Mouse (Mus musculus) left cerebral cortex, postnatal 4 days (tissue): ENCODE data around the gene Calhm1. TPM values are rescaled to one million over a fixed set of nuclear protein-coding genes. Genes with fewer than 3 reads are reported as not detected.
A peak's percentile ranks its signal among the peaks of the same experiment; 100 is the strongest.

Experiments
- DNase-seq: peaks from one replicate; pipeline ENCODE4 v3.0.0-alpha.2; 2022
- intact Hi-C: fragments of 180-260 bp; cut with DNase I; formaldehyde crosslinking; loops from one replicate; pipeline ENCODE4 v1.15.1; 2025
- total RNA-seq, 2 experiments: library from RNA; stranded (reverse); gene quantifications; 2 replicates each; pipeline ENCODE4 v1.2.3; 2021

The Calhm1 gene
- not detected for total RNA-seq

DNA sequence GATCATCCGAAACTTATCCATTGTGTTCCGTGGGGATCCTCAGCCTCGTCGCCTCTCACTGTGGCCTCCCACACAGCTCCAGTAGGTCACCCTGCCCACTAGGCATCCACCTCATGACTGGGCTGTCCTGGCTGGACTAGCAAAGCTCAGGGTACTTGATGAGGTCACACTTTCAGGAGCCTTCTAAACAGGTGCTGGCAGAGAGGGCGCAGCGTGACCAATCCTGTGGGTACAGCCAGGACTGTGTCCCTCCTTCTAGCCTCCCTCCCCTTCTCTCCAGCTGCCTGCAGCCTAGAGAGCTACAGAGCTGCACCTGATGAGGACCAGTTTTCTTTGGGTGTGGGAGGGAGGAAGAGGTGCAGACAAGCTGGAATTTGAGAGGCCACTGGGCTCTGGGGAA is at the start of gene Calhm1:
Calhm1 (minus strand) TSS at position 101 of the 400 bp plus-strand sequence.
- intact Hi-C loops, result no loop called here
- DNase-seq, result no peak

DNA sequence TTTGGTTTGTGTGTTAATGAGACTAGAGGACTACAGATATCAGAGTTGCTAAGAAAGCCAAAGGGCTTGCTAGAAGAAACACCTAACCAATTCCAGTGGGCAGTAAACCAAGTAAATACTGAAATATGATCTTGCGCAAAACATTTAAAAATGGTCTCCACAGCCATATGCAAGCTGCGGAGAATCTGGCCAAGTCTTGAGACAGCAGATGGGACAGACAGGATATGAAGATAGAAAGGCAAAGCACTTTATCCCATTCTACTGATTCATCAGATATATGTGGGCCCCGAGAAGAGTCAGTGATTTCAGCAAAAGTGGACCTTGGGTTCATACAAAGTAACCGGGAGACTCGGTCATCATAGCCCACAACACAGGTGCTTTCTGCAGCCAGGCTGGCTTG is 48.1 kb upstream of the Calhm1 start:
- DNase-seq, result no peak
- intact Hi-C loops, result no loop called here

DNA sequence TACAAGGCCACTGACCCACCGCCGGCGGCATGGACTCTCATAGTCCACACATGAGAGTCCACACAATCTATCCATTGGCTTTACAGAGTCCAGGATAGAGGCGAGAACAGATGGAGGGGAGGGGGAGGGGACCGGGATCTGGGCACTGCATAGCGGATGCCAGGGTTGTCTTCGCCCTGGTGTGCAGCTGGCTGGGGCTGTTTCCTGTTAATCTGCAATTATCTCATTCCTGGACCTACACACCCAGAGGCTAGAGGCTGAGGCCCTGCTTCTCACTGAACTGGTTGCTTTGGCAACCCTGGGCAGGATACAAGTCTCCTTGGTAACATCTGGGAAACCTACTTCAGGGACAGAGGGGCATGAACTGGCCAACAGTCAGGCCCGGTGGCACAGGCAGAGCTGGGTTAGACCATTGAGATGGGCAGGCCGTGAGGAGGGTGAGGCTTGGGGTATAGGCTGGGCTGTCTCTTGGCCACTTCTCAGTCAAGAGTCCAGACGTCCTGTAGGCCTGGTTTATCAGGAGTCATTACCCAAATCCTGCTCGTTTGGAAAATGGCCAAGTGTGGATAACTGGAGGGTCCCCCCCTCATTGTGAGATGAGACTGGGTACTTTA is 44.6 kb upstream of the Calhm1 start:
- intact Hi-C loops, result no loop called here
- peak; percentile 89 for DNase-seq

DNA sequence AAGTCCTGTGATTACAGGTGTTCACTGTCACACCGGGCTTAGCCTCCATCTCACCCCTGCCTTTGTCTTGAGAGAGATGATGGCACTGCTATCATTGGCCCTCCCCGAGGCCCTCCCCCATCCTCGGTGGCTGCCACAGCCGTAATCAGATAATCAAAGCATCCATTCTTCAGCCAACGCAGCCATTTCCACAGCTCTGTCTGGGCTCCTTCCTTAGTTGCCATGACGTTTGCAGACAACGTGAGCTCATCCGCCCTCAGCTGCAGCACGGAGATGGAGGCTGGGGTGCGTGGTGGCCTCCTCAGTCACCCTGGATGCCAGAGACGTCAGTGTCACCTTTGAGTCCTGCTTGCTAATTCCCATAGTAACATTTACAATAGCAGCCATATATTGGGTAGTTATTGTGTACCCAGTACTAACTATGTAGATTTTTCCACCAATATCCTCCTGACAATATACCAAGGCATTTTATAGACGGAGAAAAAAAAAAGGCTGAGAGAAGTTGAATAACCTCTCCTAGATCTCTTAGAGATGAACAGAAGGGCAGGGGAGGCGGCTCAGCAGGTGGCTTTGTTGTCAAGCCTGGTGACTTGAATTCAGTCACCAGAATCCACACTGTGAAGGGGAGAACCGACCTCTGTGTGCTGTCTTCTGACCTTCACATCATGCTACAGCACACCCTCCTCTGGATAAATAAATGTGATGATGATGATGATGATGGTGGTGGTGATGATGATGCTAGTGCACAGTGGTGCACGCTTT is 42.6 kb upstream of the Calhm1 start:
- intact Hi-C loops, result no loop called here
- DNase-seq, result no peak

DNA sequence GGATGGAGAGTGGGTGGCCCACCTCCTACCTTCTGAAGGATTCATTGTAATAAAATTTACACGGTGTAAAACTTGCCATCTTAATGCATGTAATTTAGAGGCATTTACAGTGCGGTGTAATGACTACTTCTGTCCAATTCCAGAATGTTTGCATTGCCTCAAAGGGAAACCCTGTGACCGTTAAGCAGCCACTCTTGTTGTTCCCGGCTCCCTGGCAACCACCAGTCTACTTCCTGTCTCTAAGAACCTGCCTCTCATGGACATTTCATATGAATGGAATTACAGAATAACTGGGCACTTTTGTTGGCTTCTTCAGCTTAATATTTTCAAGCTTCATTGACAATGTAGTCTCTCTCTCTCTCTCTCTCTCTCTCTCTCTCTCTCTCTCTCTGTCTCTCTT is 40.7 kb upstream of the Calhm1 start:
- intact Hi-C loops, result no loop called here
- no peak for DNase-seq

DNA sequence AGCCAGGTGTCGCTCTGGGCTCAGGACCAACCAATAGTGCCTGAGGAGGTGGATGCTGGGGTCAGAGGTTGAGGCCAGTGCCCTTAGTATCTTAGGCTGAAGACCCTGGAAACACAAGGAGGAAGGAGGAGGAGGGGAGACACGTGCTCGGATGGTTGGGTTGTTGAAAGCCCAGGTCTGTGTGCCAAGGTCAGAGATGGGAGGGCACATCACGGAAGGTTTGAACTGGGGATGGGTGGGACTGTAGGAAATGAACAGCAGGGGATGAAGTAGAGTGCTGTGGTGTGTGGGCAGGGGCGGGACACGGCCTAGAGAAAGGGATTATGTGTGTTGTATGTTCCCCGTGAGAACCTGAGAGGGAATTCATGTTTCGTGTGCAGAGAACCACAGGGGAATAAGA is 40.2 kb upstream of the Calhm1 start:
- intact Hi-C loops, result no loop called here
- no peak for DNase-seq

DNA sequence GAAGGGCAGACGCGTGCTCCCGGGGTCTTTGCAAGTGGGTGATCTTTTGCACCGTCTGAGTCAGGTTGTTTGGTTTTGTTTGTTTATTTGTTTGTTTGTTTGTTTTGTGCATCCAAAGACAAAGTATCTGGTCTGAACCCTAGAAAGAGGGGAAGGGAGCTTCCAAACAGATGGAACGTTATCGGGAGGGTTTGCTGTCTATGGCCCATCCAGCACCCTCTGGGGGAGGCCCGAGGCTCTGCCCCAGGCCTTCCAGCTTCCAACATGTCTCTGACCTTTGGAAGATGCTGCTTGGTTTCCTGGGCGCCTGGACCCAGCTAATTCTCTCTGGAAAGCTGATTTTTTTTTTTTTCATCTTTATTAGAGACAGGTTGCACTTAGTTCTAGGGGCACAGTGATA is 36.0 kb upstream of the Calhm1 start:
- no peak for DNase-seq
- intact Hi-C loops, result no loop called here

DNA sequence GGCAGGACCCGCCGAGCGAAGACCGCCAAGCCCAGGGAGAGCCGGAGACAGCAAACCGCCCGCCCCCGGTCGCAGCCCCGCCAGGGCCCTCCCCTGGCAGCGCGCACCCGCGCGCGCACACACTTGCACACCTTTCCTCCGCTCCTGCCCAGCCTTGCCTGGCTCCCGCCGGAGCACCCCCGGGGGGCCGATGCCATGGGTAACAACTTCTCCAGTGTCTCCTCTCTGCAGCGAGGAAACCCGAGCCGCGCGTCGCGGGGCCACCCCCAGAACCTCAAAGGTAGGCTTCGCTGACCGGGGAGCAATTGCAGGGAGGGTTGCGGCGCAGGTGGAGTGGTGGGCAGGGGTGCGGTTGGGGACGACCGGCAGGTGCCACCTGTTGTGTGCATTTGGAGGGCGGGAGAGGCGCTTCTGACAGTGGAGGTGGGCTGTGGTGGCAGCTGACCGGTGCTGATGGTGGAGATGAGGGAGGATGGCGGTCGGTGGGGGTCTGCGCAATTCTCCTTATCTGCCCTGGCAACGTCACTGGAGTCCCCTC is 35.3 kb upstream of the Calhm1 start:
- intact Hi-C loops, result loop anchor here (5.0 kb wide), 1 partner anchor 158 kb away; no protein-coding TSS in a partner anchor
- DNase-seq, result peak; percentile 48

DNA sequence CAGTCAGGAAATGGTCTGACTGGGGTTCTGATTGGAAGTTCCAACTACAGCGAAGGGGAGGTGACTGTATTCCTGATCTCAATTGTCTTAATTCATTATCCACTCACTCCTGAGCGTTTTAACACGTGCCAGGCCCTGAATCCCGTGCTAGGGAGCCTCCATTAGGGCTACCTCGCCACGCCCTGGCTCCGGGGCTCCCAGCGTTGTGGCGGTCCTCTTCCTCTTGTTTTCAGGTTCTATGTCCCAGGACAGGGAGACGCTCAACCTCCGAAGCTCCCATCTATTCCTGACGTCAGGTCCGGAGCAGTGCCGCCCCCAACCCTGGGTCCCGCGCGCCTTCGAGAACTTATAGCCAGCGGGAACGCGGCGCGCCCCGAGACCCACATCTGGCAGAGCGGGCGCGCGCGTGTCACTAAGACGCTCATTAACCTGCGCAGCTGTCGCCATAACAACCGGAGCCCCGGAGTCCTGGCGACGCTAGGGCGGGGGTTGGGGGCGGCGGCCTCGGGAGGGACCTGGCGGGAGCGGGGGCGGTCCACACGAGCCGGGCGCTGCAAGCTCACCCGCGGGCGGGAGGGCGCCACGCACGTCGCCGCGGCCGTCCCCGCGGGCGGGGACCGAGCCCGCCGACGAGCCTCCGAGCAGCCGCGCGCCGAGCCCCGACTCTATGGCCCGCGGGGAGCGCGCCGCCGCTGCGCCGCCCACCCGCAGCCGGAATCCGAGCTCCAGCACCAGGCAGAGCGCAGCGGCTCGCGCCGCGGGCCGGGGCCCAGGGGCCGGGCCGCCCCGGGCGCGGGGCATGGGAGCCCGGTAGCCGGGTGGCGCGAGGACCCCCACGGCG is 34.6 kb upstream of the Calhm1 start, which contains the start of gene Neurl1a:
Neurl1a (plus strand) TSS at position 390 of the 841 bp plus-strand sequence.
- DNase-seq, result peak; percentile 52
- intact Hi-C loops, result loop anchor here (5.0 kb wide), 1 partner anchor 159 kb away; no protein-coding TSS in a partner anchor

DNA sequence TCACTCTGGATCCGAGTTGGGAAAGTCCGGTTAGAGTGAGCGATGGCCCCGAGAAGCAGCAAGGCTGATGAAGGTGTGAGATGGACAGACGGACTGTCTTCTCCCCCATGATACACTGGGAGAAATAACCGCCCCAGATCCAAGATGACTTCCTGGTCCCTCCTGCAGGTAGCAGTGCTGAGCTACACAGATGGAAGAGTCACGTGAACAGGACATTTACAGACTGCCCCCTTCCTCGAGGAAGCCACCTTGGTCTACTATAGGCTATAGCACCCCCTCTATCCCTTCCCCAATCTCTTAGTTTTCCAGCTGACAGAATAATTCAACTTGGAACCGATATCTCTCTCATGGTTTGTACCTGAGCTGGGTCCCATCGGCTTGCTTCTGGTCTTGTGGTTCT is 33.9 kb upstream of the Calhm1 start:
- intact Hi-C loops, result loop anchor here (5.0 kb wide), 1 partner anchor 159 kb away; no protein-coding TSS in a partner anchor

DNA sequence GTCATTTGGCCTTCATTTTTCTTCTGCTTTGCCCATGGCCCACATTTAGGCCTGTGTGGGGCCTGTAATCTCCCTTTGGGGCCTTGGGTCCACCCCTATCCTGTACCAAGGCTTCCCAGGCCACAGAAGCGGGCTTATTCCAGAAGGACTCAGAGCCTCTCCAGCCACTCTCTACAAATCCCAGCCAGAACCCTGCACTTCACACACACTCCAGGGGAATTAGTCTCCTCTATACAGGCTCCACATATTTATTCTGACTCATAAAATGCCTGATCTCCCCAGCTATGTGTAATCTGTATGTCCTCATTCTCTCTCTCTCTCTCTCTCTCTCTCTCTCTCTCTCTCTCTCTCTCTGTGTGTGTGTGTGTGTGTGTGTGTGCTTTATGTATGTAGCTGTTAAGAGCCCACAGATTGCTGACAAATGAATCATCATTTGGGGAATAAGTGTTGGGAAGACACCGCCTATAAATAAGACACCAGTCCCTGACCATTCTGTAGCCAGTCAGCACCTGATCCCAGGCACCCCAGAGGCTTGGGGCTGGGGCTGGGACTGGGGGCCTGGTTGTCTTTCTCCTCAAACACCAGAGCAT is 33.0 kb upstream of the Calhm1 start:
- intact Hi-C loops, result loop anchor here (5.0 kb wide), 1 partner anchor 160 kb away; no protein-coding TSS in a partner anchor
- no peak for DNase-seq

More for the DNA sequence above, 33.9 kb upstream of the Calhm1 start:
- DNase-seq, result peak; percentile 48

DNA sequence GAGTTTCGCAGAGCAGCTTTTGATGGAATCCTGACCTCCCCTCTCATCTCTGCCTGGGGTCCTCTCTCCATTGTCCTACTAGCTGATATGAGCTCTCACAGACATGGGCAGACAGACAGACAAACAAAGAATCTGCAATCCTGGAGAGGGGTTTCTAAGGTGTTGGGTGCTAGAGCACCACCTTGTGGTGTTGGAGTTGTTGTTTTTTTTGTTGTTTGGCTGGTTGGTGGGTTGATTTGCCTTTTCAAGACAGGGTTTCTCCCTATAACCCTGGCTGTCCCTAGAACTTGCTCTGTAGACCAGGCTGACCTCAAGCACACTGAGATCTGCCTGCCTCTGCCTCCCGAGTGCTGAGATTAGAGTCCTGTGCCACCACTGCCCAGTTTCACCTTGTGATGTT is 31.4 kb upstream of the Calhm1 start:
- intact Hi-C loops, result loop anchor here (5.0 kb wide), 1 partner anchor 162 kb away; no protein-coding TSS in a partner anchor
- DNase-seq, result no peak

DNA sequence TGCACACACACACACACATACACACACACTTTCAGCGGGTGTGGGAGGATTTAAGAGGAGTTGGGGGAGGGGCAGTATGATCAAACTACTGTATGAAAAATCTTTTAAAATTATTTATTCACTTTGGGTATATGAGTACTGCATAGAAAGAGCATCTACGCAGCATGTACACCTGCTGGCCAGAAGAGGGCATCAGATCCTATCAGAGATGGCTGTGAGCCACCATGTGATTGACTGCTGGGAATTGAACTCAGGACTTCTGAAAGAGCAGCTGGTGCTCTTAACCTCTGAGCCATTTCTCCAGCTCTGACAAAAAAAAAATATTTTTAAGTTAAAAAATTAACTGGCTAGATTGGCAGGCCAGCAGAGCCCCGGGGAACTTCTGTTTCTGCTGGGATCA is 30.5 kb upstream of the Calhm1 start:
- no peak for DNase-seq
- intact Hi-C loops, result no loop called here

DNA sequence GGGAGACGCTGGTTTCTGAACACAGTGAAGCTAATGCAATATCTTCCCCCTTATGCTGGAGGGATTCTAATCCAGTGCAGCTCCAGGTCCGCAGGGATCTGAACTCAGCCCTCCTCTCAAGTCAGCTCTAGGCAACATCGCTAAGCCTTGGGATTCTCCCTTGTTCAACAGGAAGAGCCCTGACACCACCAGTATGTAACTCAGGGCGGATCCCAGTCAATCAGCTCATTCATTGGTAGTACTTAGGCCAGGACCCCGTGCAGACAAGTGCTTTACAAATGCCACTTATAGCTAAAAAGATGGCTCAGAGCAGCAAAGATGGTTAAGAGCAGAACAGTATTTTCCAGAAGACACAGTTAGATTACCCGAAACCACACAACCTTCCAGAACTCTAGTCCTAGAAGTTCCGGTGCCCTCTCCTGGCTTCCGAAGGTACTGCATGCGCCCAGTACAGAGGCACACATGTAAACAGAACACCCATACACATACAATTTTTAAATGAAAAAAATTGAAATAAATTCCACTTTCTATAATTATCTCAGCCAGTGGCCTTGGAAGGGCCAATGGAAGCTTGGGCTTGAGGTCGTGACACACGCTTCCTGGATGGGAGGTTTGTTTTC is 24.8 kb upstream of the Calhm1 start:
- intact Hi-C loops, result loop anchor here (5.0 kb wide), 1 partner anchor 47 kb away; no protein-coding TSS in a partner anchor
- peak; percentile 88 for DNase-seq

DNA sequence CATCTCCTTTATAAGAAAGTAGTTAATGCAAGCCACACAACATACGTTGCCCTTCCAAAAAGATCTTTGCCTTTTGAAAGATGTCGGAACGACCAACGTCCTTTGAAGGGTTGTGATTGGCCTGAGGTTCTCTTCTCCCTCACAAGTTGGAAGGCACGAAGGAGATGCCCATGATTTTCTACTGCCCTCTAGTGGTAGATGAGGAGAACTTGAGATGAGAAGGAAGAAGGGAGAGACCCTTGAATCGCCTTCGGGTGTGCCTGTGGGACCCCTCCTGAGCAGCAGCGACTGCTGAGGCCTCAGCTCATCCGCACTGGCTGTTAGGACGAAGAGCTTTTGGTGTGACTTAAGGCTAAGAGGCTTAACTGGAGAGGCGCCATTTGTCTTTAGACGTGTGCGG is 24.2 kb upstream of the Calhm1 start:
- intact Hi-C loops, result loop anchor here (5.0 kb wide), 1 partner anchor 46 kb away; no protein-coding TSS in a partner anchor
- peak; percentile 27 for DNase-seq

DNA sequence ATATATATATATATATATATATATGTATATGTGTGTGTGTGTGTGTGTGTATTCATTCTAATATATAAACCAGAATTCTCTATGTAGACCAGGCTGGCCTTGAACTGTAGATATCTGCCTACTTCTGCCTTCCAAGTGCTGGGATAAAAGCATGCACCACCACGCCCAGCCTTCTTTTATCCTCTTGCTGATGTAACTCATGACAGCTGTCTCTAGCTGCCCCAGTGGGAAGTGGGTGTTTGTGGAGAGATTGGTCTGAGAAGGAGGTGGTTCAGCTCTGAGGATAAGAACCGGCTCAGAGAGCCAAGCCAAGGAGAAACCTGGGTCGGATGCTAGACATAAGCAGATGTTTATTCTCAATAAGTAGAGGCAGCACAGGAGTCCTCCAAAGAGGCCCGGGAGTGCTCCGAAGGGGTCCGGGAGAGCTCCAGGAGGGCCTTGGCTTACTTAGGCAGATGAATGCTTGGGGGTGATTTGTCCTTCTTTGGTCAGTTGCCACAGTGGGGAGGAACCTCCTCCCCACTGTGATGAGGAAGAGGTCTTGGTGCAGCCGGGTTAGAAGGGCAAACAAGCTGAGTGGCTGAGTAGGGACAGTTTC is 23.7 kb upstream of the Calhm1 start:
- no peak for DNase-seq
- intact Hi-C loops, result loop anchor here (5.0 kb wide), 1 partner anchor 45 kb away; no protein-coding TSS in a partner anchor

DNA sequence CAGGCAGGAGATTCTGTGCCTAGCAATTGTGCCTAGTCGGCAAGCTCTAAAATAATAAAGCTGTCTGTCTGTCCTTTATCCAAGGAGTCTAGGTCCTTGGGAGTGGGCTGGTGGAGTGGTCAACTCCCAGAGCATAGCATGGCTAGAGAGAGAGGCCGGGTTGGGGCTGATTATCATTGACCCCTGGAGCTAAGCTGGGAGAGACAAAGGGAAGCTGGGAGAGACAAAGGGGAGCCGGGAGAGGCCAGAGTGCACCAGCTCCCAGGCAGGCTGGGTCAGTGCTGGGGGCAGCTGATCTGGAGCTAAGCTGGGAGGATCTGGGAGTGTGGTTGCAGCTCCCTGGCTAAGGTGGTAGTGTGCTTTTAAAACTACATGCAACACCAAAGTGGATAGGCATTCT is 22.7 kb upstream of the Calhm1 start:
- no peak for DNase-seq
- intact Hi-C loops, result loop anchor here (5.0 kb wide), 1 partner anchor 44 kb away; no protein-coding TSS in a partner anchor

DNA sequence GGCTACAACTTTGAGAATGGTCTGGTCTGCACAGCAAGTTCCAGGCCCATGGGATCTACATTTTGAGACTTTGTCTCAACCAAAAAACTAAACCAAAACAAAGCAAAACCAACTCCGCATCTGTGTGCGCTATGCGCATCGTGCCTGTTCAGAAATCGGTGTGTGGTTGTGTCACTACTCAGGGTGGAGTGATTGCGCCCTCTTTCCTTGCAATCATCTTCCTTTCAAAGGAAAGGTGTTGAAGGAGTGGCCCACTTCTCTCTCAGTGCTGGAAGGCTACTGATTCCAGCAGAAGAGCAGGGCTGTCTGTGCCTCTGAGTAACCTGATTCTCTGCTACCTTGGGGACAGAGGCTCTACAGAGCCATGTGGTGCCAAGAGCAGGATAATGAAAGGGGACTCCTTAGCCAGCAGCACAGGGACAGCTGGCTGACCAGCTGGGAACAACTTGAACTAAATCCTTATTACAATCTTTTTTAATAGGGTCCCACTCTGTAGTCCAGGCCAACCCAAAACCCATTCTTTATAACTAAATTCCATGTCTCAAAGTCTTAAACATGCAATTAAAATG is 19.2 kb upstream of the Calhm1 start:
- no peak for DNase-seq
- intact Hi-C loops, result no loop called here

DNA sequence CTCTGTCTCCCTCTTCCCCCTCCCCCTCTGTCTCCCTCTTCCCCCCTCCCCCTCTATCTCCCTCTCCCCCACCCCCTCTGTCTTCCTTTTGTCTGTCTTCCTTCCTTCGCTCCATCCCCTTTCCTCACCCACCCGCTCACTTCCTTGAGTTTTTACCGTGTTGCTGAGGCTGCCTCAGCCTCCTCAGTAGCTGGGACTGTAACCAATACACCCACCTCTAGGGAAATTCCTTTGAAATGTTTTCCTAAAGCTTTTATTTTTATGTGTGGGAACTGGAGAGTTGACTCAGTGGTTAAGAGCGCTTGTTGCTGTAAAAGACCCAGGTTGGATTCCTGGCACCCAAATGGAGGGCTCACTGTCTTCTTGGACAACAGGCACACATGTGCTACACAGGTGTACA is 17.6 kb upstream of the Calhm1 start:
- intact Hi-C loops, result no loop called here

More for the DNA sequence above, 17.6 kb upstream of the Calhm1 start:
- DNase-seq, result no peak
